19 mouse cellular contexts compared by ENCODE assay signal in the genomic region with DNA sequence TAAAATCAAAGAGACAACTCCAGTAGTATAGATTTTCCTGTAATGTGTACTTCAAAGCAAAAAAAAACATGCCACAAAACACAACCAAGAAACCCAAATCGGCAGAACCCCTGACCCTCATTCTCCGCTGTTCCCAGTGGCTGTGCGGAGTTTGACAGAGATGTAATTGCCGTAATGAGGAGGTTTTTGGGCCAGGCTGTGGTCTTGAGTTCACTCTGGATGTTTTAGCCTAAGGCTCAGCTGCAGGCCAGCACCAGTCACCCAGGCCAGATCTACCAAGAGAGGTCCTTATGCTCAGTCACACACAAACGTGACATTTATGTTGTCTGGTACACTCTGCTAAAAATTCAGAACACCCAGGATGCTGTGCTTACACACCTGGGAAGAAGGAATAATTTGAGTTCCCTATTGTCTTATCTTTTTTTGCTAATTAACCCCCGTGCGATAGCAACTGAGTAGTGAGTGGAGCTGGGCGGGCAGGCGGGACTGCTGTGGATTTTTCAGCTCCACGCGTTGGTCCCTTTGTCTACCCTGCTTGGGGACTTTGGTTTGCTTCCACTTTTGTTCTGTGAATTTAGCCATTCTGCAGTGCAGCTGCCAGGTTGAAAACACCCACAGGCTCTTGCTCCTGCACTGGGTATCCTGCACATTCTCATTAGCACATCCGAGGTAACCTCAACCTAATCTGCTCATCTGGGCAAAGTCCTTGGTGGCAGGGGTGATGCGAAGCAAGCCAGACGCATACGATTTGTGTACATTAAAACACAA.
DNase-seq lines count a peak whose midpoint lies in the region; ATAC-seq and TF ChIP-seq lines count a peak whose summit lies in the region.
"Had no signal": no experiment of that assay in that cellular context is flagged by ENCODE, and none has a peak within 500 bp of the region (broad histone marks: within the 10 kb centered on the region; RNA-seq: fewer than 3 reads in every experiment).

No protein-coding gene starts in this region.

- H3K9ac ChIP-seq in hindbrain, embryonic 14.5 days, result no peak overlapping the region
- no peak overlapping the region for H3K9ac ChIP-seq in hindbrain, embryonic 16.5 days (ENCODE audit: low read depth, low read length)
- no peak overlapping the region for H3K9ac ChIP-seq in forebrain, embryonic 13.5 days
- no peak overlapping the region for H3K9ac ChIP-seq in hindbrain, postnatal 0 days (replicated peaks; ENCODE audit: low read length)
- H3K9ac ChIP-seq: heart, embryonic 15.5 days; limb, embryonic 15.5 days; liver, embryonic 15.5 days; neural tube, embryonic 12.5 days had no signal

- no peak overlapping the region for H3K4me2 ChIP-seq in hindbrain, embryonic 14.5 days (replicated peaks)
- no peak overlapping the region for H3K4me2 ChIP-seq in hindbrain, embryonic 16.5 days (ENCODE audit: low read length)
- H3K4me2 ChIP-seq in forebrain, embryonic 13.5 days, result no peak overlapping the region
- no peak overlapping the region for H3K4me2 ChIP-seq in hindbrain, postnatal 0 days (ENCODE audit: low read depth, low read length)
- H3K4me2 ChIP-seq: heart, embryonic 15.5 days; limb, embryonic 15.5 days; liver, embryonic 15.5 days; neural tube, embryonic 12.5 days had no signal

- DNase-seq in hindbrain, embryonic 14.5 days (ENCODE audit: low spot score), result no peak
- no peak for DNase-seq in hindbrain, postnatal 0 days (ENCODE audit: low spot score)
- DNase-seq in retina, postnatal 1 day, result peak; percentile 72
- DNase-seq in heart, postnatal 36 days, result no peak
- DNase-seq in cerebellum, adult 9-10 months, result no peak
- DNase-seq: B cell, adult 2 months; cerebellum, adult 8-10 months; gastrocnemius, postnatal 36 days; kidney, adult 18-20 months; kidney, postnatal 10 days; right cerebral cortex, postnatal 14 days; thymus, postnatal 36 days had no signal

- 49% methylated on average over 15 of the region's 15 CpGs for WGBS in hindbrain, embryonic 14.5 days
- 54% methylated on average over 15 of the region's 15 CpGs for WGBS in hindbrain, embryonic 16.5 days
- 55% methylated on average over 15 of the region's 15 CpGs for WGBS in forebrain, embryonic 13.5 days
- 57% methylated on average over 15 of the region's 15 CpGs for WGBS in hindbrain, postnatal 0 days

- ATAC-seq in hindbrain, embryonic 14.5 days (ENCODE audit: low FRiP score), result no peak
- ATAC-seq in hindbrain, embryonic 16.5 days, result no peak
- no peak for ATAC-seq in forebrain, embryonic 13.5 days
- no peak for ATAC-seq in hindbrain, postnatal 0 days

- no peak for TF ChIP-seq CTCF in hindbrain, postnatal 0 days (IDR thresholded peaks at IDR 0.05; ENCODE audit: low read depth)

- intact Hi-C loops in heart, postnatal 36 days (cut with DNase I), result loop anchor here (2.0 kb wide), 1 partner anchor 29 kb away; no protein-coding TSS in a partner anchor

- H3K4me3 ChIP-seq in hindbrain, embryonic 14.5 days (replicated peaks; ENCODE audit: low read length), result no peak overlapping the region
- no peak overlapping the region for H3K4me3 ChIP-seq in hindbrain, embryonic 16.5 days (ENCODE audit: low read length)
- no peak overlapping the region for H3K4me3 ChIP-seq in forebrain, embryonic 13.5 days
- H3K4me3 ChIP-seq in hindbrain, postnatal 0 days (ENCODE audit: low read length), result no peak overlapping the region
- H3K4me3 ChIP-seq: erythroblast, embryonic 14.5 days; heart, embryonic 15.5 days; limb, embryonic 15.5 days; liver, embryonic 15.5 days; neural tube, embryonic 12.5 days had no signal

- H3K36me3 ChIP-seq in hindbrain, embryonic 14.5 days (replicated peaks; ENCODE audit: control insufficient read depth, insufficient read depth), result no peaks in the 10 kb centered on the region; the same call in 1 of the 2 replicates
- no peaks in the 10 kb centered on the region for H3K36me3 ChIP-seq in hindbrain, embryonic 16.5 days (ENCODE audit: control insufficient read depth, insufficient read depth, low read length)
- no peaks in the 10 kb centered on the region for H3K36me3 ChIP-seq in forebrain, embryonic 13.5 days (ENCODE audit: poor library complexity, severe bottlenecking)
- no peaks in the 10 kb centered on the region for H3K36me3 ChIP-seq in hindbrain, postnatal 0 days (ENCODE audit: insufficient read depth, low read length)
- H3K36me3 ChIP-seq: heart, embryonic 15.5 days; limb, embryonic 15.5 days; liver, embryonic 15.5 days; neural tube, embryonic 12.5 days had no signal

- peaks cover 40% of the 10 kb centered on the region for H3K4me1 ChIP-seq in hindbrain, embryonic 14.5 days (replicated peaks; ENCODE audit: control insufficient read depth, insufficient read depth, low read length)
- peaks cover 8% of the 10 kb centered on the region for H3K4me1 ChIP-seq in hindbrain, embryonic 16.5 days (ENCODE audit: control insufficient read depth, insufficient read depth, low read depth, low read length)
- peaks cover 33% of the 10 kb centered on the region for H3K4me1 ChIP-seq in forebrain, embryonic 13.5 days
- H3K4me1 ChIP-seq in hindbrain, postnatal 0 days (ENCODE audit: insufficient read depth, low read length), result peaks cover 3% of the 10 kb centered on the region; the same call in 1 of the 2 replicates

- H3K27ac ChIP-seq in hindbrain, embryonic 14.5 days, result peak overlapping the region; percentile 51; the same call in 1 of the 2 replicates
- no peak overlapping the region for H3K27ac ChIP-seq in hindbrain, embryonic 16.5 days (ENCODE audit: low read depth, low read length)
- peak overlapping the region; percentile 49 for H3K27ac ChIP-seq in forebrain, embryonic 13.5 days
- H3K27ac ChIP-seq in hindbrain, postnatal 0 days, result 0 out of 2 replicates have a peak overlapping the region, but pooled peaks have one; percentile 8
- H3K27ac ChIP-seq: limb, embryonic 15.5 days; liver, embryonic 15.5 days; neural tube, embryonic 12.5 days had no signal

- no peaks in the 10 kb centered on the region for H3K27me3 ChIP-seq in hindbrain, embryonic 14.5 days (ENCODE audit: control insufficient read depth, insufficient read depth, low read length)
- no peaks in the 10 kb centered on the region for H3K27me3 ChIP-seq in hindbrain, embryonic 16.5 days (replicated peaks; ENCODE audit: control insufficient read depth, insufficient read depth, low read length)
- H3K27me3 ChIP-seq in forebrain, embryonic 13.5 days, result no peaks in the 10 kb centered on the region
- no peaks in the 10 kb centered on the region for H3K27me3 ChIP-seq in hindbrain, postnatal 0 days (ENCODE audit: insufficient read depth, low read length)
- H3K27me3 ChIP-seq: heart, embryonic 15.5 days; limb, embryonic 15.5 days; neural tube, embryonic 12.5 days had no signal

- no peaks in the 10 kb centered on the region for H3K9me3 ChIP-seq in hindbrain, embryonic 14.5 days (ENCODE audit: control insufficient read depth, low read length)
- H3K9me3 ChIP-seq in hindbrain, embryonic 16.5 days (ENCODE audit: control insufficient read depth, low read length), result no peaks in the 10 kb centered on the region
- H3K9me3 ChIP-seq in forebrain, embryonic 13.5 days (replicated peaks), result no peaks in the 10 kb centered on the region
- H3K9me3 ChIP-seq in hindbrain, postnatal 0 days (ENCODE audit: low read length), result no peaks in the 10 kb centered on the region
- H3K9me3 ChIP-seq: heart, embryonic 15.5 days; limb, embryonic 15.5 days; liver, embryonic 15.5 days; neural tube, embryonic 12.5 days had no signal
